Mouse (Mus musculus) myocyte (in vitro differentiated cells): ENCODE data around the gene Ggn.
A peak's percentile ranks its signal among the peaks of the same experiment; 100 is the strongest.

Experiments
- CEBPB ChIP-seq: IDR thresholded peaks from 2 replicates; pipeline ENCODE4 v1.6.1; 2011; ENCODE audit warnings: mild to moderate bottlenecking, moderate library complexity; ENCODE audit not compliant: poor library complexity, insufficient read depth, severe bottlenecking
- E2F4 ChIP-seq: IDR thresholded peaks from one replicate; pipeline ENCODE4 v1.6.1; 2011; ENCODE audit warnings: mild to moderate bottlenecking, control low read depth, moderate library complexity; ENCODE audit not compliant: insufficient read depth
- MAX ChIP-seq: IDR thresholded peaks from one replicate; pipeline ENCODE4 v1.6.1; 2011; ENCODE audit warnings: low read depth, mild to moderate bottlenecking, control low read depth
- MYOD1 ChIP-seq, 3 experiments: IDR thresholded peaks; one replicate each; pipeline ENCODE4 v1.6.1; 2011; ENCODE audit warnings: control low read depth in 2 of 3, low read depth in 2 of 3, mild to moderate bottlenecking in 2 of 3, moderate library complexity in 1 of 3; ENCODE audit not compliant: insufficient read length in 2 of 3, control insufficient read depth in 1 of 3
- MYOG ChIP-seq, 3 experiments: IDR thresholded peaks; one replicate each; pipeline ENCODE4 v1.6.1; 2011; ENCODE audit warnings: control low read depth in 2 of 3, low read depth in 2 of 3, mild to moderate bottlenecking in 2 of 3; ENCODE audit not compliant: insufficient read length in 2 of 3, control insufficient read depth in 1 of 3, insufficient read depth in 1 of 3
- POLR2A ChIP-seq: IDR thresholded peaks from one replicate; pipeline ENCODE4 v1.6.1; 2011; ENCODE audit warnings: low read depth, mild to moderate bottlenecking, control low read depth, moderate library complexity; ENCODE audit not compliant: insufficient read length
- POLR2AphosphoS2 ChIP-seq: IDR thresholded peaks from one replicate; pipeline ENCODE4 v1.6.1; 2011; ENCODE audit warnings: low read depth, control low read depth; ENCODE audit not compliant: insufficient read length
- REST ChIP-seq: IDR thresholded peaks from one replicate; pipeline ENCODE4 v1.6.1; 2011; ENCODE audit warnings: mild to moderate bottlenecking, control low read depth, moderate library complexity; ENCODE audit not compliant: insufficient read depth, insufficient read length
- SRF ChIP-seq: IDR thresholded peaks from one replicate; pipeline ENCODE4 v1.6.1; 2011; ENCODE audit warnings: low read depth; ENCODE audit not compliant: control insufficient read depth, insufficient read length
- TCF12 ChIP-seq: IDR thresholded peaks from one replicate; pipeline ENCODE4 v1.6.1; 2011; ENCODE audit warnings: mild to moderate bottlenecking, control low read depth; ENCODE audit not compliant: poor library complexity, insufficient read depth, severe bottlenecking
- USF1 ChIP-seq: IDR thresholded peaks from one replicate; pipeline ENCODE4 v1.6.1; 2011; ENCODE audit warnings: low read depth, mild to moderate bottlenecking, control low read depth, moderate library complexity

GRCm38 (mm10) chr7:29155196-29155837 lies 14.7 kb upstream of the Ggn start:
- TF ChIP-seq POLR2AphosphoS2: peak; percentile 38
- peak; percentile 73 for TF ChIP-seq POLR2A
- no peak for TF ChIP-seq MYOD1 (IDR thresholded peaks at IDR 0.05; ENCODE audit: control insufficient read depth in 1 of 3, insufficient read length in 2 of 3, low read depth in 2 of 3)
- TF ChIP-seq MYOG (IDR thresholded peaks at IDR 0.05; ENCODE audit: control insufficient read depth in 1 of 3, insufficient read depth in 1 of 3, insufficient read length in 2 of 3, low read depth in 2 of 3): no peak
- TF ChIP-seq USF1: no peak
- no peak for TF ChIP-seq E2F4
- TF ChIP-seq TCF12: no peak
- TF ChIP-seq SRF: no peak
- TF ChIP-seq MAX: no peak
- no peak for TF ChIP-seq REST
- TF ChIP-seq CEBPB: no peak
